Comparison of ENCODE assay signal across 9 mouse cellular contexts in the genomic region with DNA sequence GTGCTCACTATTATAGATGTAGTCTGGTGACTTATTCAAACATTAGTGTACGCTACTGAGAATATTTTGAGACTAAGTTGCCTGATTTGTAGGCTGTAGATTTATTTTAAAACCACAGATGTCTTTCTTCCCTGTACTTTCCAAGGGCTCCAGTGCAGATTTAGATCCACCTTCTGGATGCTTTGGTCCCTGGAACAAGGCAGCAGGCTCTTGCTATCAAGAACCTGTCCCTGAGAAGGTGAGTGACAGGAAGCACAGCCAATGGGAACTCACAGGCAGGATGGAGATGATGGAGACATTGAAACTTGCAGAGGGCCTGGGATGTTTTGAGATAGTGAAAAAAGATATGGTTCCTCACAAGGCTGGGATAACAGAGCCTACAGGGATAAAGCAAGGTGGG.
"Had no signal": no experiment of that assay in that cellular context is flagged by ENCODE, and none has a peak within 500 bp of the region (broad histone marks: within the 10 kb centered on the region; RNA-seq: fewer than 3 reads in every experiment).

No protein-coding gene starts in this region.

- DNase-seq: kidney, adult 18-20 months; kidney, postnatal 10 days; kidney, postnatal 4 days; lung, adult 18-20 months; lung, postnatal 4 days; midbrain, embryonic 14.5 days; spleen, adult 18-20 months; thymus, adult 2 months; thymus, postnatal 25 days had no signal
